Mouse (Mus musculus): ENCODE results near the gene 4921530L21Rik. TPM values are rescaled to one million over a fixed set of nuclear protein-coding genes. Genes with fewer than 3 reads are reported as not detected.

Gene 4921530L21Rik
- polyA plus RNA-seq, 1 experiment from 2014 or later = not detected

- Histone ChIP-seq H3K36me3 (ENCODE audit: control insufficient read depth, insufficient read depth, low read length) (no peaks in the 10 kb centered on the region), H3K4me1 (replicated peaks; ENCODE audit: control insufficient read depth, insufficient read depth, low read length) (no peaks in the 10 kb centered on the region), H3K27ac (ENCODE audit: low read depth, low read length) (no peak overlapping the region), H3K4me3 (ENCODE audit: low read depth, low read length) (no peak overlapping the region), H3K4me2 (ENCODE audit: low read depth, low read length, severe bottlenecking) (no peak overlapping the region), H3K27me3 (ENCODE audit: control insufficient read depth, insufficient read depth, low read length) (no peaks in the 10 kb centered on the region), H3K9me3 (ENCODE audit: control insufficient read depth, low read length) (no peaks in the 10 kb centered on the region), H3K9ac (ENCODE audit: low read length) (no peak overlapping the region)
- ATAC-seq (replicated peaks; ENCODE audit: low FRiP score) (no peak), DNase-seq (ENCODE audit: low spot score) (no peak)
- WGBS = 98% methylated on average over 1 of the region's 1 CpGs
Measured at GRCm38 (mm10) chr14:95904591-95905095, 23.6 kb downstream of the 4921530L21Rik start.

GRCm38 (mm10) chr14:95913293-95913692 is 32.2 kb downstream of the 4921530L21Rik start:
- Histone ChIP-seq H3K4me2 (ENCODE audit: low read depth, low read length, severe bottlenecking) (no peak overlapping the region), H3K36me3 (ENCODE audit: control insufficient read depth, insufficient read depth, low read length) (no peaks in the 10 kb centered on the region), H3K4me3 (ENCODE audit: low read depth, low read length) (no peak overlapping the region), H3K27ac (ENCODE audit: low read depth, low read length) (no peak overlapping the region), H3K9ac (ENCODE audit: low read length) (no peak overlapping the region), H3K27me3 (ENCODE audit: control insufficient read depth, insufficient read depth, low read length) (no peaks in the 10 kb centered on the region), H3K4me1 (replicated peaks; ENCODE audit: control insufficient read depth, insufficient read depth, low read length) (no peaks in the 10 kb centered on the region), H3K9me3 (ENCODE audit: control insufficient read depth, low read length) (no peaks in the 10 kb centered on the region)
- WGBS = 93% methylated on average over 2 of the region's 2 CpGs
- no peak for DNase-seq (ENCODE audit: low spot score)
- no peak for ATAC-seq (replicated peaks; ENCODE audit: low FRiP score)

GRCm38 (mm10) chr14:95926742-95927141 is 45.7 kb downstream of the 4921530L21Rik start:
- Histone ChIP-seq H3K27me3 (ENCODE audit: control insufficient read depth, insufficient read depth, low read length) (no peaks in the 10 kb centered on the region), H3K4me1 (replicated peaks; ENCODE audit: control insufficient read depth, insufficient read depth, low read length) (no peaks in the 10 kb centered on the region), H3K9me3 (ENCODE audit: control insufficient read depth, low read length) (no peaks in the 10 kb centered on the region), H3K4me3 (ENCODE audit: low read depth, low read length) (no peak overlapping the region), H3K9ac (ENCODE audit: low read length) (no peak overlapping the region), H3K4me2 (ENCODE audit: low read depth, low read length, severe bottlenecking) (no peak overlapping the region), H3K36me3 (ENCODE audit: control insufficient read depth, insufficient read depth, low read length) (no peaks in the 10 kb centered on the region), H3K27ac (ENCODE audit: low read depth, low read length) (no peak overlapping the region)
- DNase-seq (ENCODE audit: low spot score) = no peak
- no peak for ATAC-seq (replicated peaks; ENCODE audit: low FRiP score)
- 92% methylated on average over 1 of the region's 1 CpGs for WGBS

DNA sequence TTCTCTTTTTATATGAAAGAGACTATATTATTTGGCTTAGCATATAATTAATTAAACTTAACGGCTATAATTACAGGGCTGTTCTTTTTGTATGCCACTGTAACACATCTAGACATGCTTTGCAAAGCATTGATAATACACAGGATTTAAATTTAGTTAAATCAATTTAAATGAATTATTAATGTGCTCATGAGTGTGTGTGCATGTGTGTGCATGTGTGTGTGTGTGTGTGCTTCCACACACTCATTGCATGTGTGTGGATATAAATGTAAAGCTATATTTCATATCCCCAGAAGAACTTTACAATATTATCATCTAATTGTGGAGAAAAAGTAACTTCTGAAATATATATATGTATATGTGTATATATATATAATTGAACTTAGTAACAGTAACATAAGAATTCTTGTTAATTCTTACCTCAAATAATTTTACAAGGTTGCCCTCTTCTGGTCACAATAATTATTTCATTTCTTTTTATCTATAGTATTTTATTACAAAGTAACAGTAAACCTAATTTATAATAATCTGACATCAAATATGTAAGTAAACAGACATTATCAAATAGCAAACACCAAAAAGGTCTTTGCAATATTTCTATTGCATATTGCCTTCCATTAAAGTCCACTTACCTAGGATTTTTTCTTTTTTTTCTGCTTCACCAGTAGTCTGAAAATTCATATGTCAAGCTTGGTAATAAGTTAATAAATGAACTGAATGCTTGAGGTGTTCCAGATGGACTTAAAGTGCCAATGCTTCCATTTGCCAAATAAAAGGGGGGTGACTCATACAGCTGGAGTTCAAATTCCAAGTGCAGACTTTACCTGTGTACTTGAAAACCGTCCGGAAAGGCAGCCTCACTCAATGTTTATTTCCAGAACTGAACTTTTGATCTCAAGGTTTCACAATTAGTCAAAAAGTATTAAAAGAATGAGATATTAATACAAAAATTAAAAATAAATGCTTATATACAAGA is 47.0 kb downstream of the 4921530L21Rik start:
- DNase-seq (ENCODE audit: low spot score) = no peak

More for the DNA sequence above, 47.0 kb downstream of the 4921530L21Rik start:
- no peaks in the 10 kb centered on the region for H3K9me3 ChIP-seq (ENCODE audit: control insufficient read depth, low read length)
- no peaks in the 10 kb centered on the region for H3K27me3 ChIP-seq (ENCODE audit: control insufficient read depth, insufficient read depth, low read length)
- H3K36me3 ChIP-seq (ENCODE audit: control insufficient read depth, insufficient read depth, low read length) = no peaks in the 10 kb centered on the region
- no peak overlapping the region for H3K9ac ChIP-seq (ENCODE audit: low read length)
- no peak overlapping the region for H3K4me3 ChIP-seq (ENCODE audit: low read depth, low read length)
- no peak for ATAC-seq (replicated peaks; ENCODE audit: low FRiP score)
- no peak overlapping the region for H3K27ac ChIP-seq (ENCODE audit: low read depth, low read length)
- H3K4me2 ChIP-seq (ENCODE audit: low read depth, low read length, severe bottlenecking) = no peak overlapping the region
- no peaks in the 10 kb centered on the region for H3K4me1 ChIP-seq (replicated peaks; ENCODE audit: control insufficient read depth, insufficient read depth, low read length)
- WGBS = 88% methylated on average over 3 of the region's 3 CpGs

Measured in forebrain, embryonic 11.5 days (tissue).